Mouse (Mus musculus): ENCODE results near the gene Purb. TPM values are rescaled to one million over a fixed set of nuclear protein-coding genes. Genes with fewer than 3 reads are reported as not detected.
A peak's percentile ranks its signal among the peaks of the same experiment; 100 is the strongest.
"Not testable (repeated sequence)": the region's sequence is repeated elsewhere in the genome, so short reads cannot be mapped to it uniquely, and the experiment has no call there.

The Purb gene
- polyA plus RNA-seq, 1 experiment from 2014 or later: 12.6 TPM

DNA sequence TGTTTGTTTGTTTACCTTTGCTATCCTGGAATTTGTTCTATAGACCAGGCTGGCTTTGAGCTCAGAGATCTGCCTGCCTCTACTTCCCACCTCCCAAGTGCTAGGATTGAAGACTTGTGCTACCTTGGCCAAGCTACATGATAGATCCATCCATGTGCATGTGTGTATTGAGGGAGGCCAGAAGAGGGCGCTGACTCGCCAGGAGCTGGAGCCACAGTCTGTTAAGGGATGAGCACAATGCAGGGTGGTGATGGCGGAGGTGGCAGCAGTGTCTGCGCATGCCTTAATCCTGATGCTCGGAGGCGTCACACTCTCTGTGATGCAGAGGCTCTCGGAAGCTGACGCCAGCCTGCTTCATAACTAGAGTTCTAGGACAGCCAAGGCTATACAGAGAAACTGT, 39.3 kb downstream of the Purb start:
- H3K4me2 ChIP-seq: no peak overlapping the region
- no peak overlapping the region for H3K9ac ChIP-seq
- 63% methylated on average over 8 of the region's 8 CpGs for WGBS
- peaks cover 66% of the 10 kb centered on the region for H3K36me3 ChIP-seq
- H3K27me3 ChIP-seq: no peaks in the 10 kb centered on the region
- ATAC-seq (ENCODE audit: low FRiP score): no peak
- H3K4me1 ChIP-seq (replicated peaks): no peaks in the 10 kb centered on the region
- H3K9me3 ChIP-seq: no peaks in the 10 kb centered on the region
- no peak overlapping the region for H3K4me3 ChIP-seq
- no peak overlapping the region for H3K27ac ChIP-seq

- H3K27me3 ChIP-seq: no peaks in the 10 kb centered on the region
- 94% methylated on average over 7 of the region's 7 CpGs for WGBS
- no peak overlapping the region for H3K9ac ChIP-seq
- H3K36me3 ChIP-seq: peaks cover 85% of the 10 kb centered on the region
- no peak overlapping the region for H3K4me2 ChIP-seq
- H3K9me3 ChIP-seq: no peaks in the 10 kb centered on the region
- no peak overlapping the region for H3K27ac ChIP-seq
- no peak overlapping the region for H3K4me3 ChIP-seq
- no peak for ATAC-seq (ENCODE audit: low FRiP score)
- no peaks in the 10 kb centered on the region for H3K4me1 ChIP-seq (replicated peaks)
These were observed 45.5 kb downstream of the Purb start for GRCm38 (mm10) chr11:6430186-6430585.

GRCm38 (mm10) chr11:6420722-6421350, 54.9 kb downstream of the Purb start:
- no peak overlapping the region for H3K9ac ChIP-seq

DNA sequence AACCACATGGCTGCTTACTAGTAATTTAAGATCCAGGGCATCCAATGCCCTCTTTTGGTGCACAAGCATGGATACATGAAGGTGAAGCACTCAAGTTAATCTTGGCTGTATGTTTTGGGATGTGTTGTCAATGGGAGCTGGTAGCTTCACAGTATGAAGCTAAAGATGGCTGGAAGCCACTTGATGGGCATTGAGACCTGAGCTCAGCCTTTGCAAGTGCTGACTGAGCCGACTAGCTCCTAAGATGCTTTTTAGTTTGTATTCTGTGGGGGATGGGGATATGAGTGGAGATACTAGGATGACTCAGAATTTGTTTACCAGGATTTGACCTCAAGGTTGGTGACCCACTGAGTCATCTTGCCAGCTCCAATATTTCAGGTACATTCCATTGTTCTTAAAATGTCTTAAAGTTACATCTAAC, 55.4 kb downstream of the Purb start:
- H3K4me3 ChIP-seq: no peak overlapping the region
- peaks cover 19% of the 10 kb centered on the region for H3K4me1 ChIP-seq (replicated peaks)
- peaks cover 51% of the 10 kb centered on the region for H3K36me3 ChIP-seq
- no peaks in the 10 kb centered on the region for H3K9me3 ChIP-seq
- ATAC-seq (ENCODE audit: low FRiP score): no peak
- 24% methylated on average over 1 of the region's 1 CpGs for WGBS
- H3K27ac ChIP-seq: no peak overlapping the region
- H3K4me2 ChIP-seq: no peak overlapping the region
- H3K9ac ChIP-seq: no peak overlapping the region
- no peaks in the 10 kb centered on the region for H3K27me3 ChIP-seq

More at GRCm38 (mm10) chr11:6420722-6421350, 54.9 kb downstream of the Purb start:
- no peaks in the 10 kb centered on the region for H3K9me3 ChIP-seq
- ATAC-seq (ENCODE audit: low FRiP score): no peak
- WGBS: 75% methylated on average over 2 of the region's 2 CpGs
- no peaks in the 10 kb centered on the region for H3K27me3 ChIP-seq
- no peak overlapping the region for H3K4me3 ChIP-seq
- H3K36me3 ChIP-seq: peaks cover 54% of the 10 kb centered on the region
- H3K27ac ChIP-seq: no peak overlapping the region
- peaks cover 19% of the 10 kb centered on the region for H3K4me1 ChIP-seq (replicated peaks)
- no peak overlapping the region for H3K4me2 ChIP-seq

DNA sequence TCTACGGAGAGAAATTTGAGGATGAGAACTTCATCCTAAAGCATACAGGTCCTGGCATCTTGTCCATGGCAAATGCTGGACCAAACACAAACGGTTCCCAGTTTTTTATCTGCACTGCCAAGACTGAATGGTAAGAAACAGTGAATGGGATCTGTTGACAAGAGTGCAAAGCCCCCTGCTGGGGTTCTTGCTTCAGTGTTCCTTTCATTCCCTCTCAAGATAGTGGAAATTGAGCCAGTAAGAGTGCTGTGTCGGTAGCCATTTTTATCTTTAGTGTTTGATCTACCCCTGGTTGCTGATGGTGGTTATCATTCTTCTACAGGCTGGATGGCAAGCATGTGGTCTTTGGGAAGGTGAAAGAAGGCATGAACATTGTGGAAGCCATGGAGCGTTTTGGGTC, 56.6 kb downstream of the Purb start:
- not testable (repeated sequence) for H3K9ac ChIP-seq; H3K27ac ChIP-seq; H3K9me3 ChIP-seq; ATAC-seq (ENCODE audit: low FRiP score); H3K27me3 ChIP-seq; H3K4me3 ChIP-seq; H3K4me2 ChIP-seq
- H3K4me1 ChIP-seq (replicated peaks): peaks cover 24% of the 10 kb centered on the region
- 63% methylated on average over 4 of the region's 4 CpGs for WGBS
- peaks cover 43% of the 10 kb centered on the region for H3K36me3 ChIP-seq

DNA sequence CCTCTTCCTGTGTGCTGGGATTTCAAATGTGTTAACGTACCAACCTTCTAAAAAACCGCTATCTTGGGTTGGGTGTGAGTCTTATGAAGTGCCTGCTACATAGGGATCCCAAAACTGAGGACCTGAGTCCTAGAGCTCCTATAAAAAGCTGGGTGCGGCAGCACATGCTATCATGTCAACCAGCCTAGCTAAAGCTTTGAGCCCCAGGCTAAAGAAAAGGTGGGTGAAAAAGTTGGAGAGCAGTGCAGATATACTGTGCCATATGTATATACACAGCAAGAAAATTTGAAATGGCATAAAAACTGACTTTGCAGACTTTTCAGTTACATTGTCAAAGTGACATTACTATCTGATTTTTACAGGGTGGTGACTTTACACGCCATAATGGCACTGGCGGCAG, 57.0 kb downstream of the Purb start:
- H3K4me2 ChIP-seq: 0 out of 2 replicates have a peak overlapping the region, but pooled peaks have one; percentile 15
- no peaks in the 10 kb centered on the region for H3K9me3 ChIP-seq
- H3K36me3 ChIP-seq: peaks cover 41% of the 10 kb centered on the region
- H3K27ac ChIP-seq: no peak overlapping the region
- no peaks in the 10 kb centered on the region for H3K27me3 ChIP-seq
- 89% methylated on average over 5 of the region's 5 CpGs for WGBS
- no peak overlapping the region for H3K9ac ChIP-seq
- no peak for ATAC-seq (ENCODE audit: low FRiP score)
- H3K4me3 ChIP-seq: no peak overlapping the region; the same call in 1 of the 2 replicates
- H3K4me1 ChIP-seq (replicated peaks): peaks cover 24% of the 10 kb centered on the region

Small RNAs within 50 kb of the gene (microRNA-seq; reads per million reads assigned to microRNA genes)
- gene Gm22123: not detected

Other genes starting within 250 kb of the Purb start
- 0.04 and 0.05 TPM in 2 replicates for gene Npc1l1, start 245.8 kb downstream of the Purb start, polyA plus RNA-seq (2015; fragmentation: Nextera tagmentation; extraction: Ambion mirVana)
- gene Ddx56, start 208.1 kb downstream of the Purb start, polyA plus RNA-seq (2015; fragmentation: Nextera tagmentation; extraction: Ambion mirVana): 67.4 and 71.6 TPM in 2 replicates
- gene Tmed4, start 201.0 kb downstream of the Purb start, polyA plus RNA-seq (2015; fragmentation: Nextera tagmentation; extraction: Ambion mirVana): 142 and 145 TPM in 2 replicates
- 97.9 and 105 TPM in 2 replicates for gene Ogdh, start 184.3 kb downstream of the Purb start, polyA plus RNA-seq (2015; fragmentation: Nextera tagmentation; extraction: Ambion mirVana)
- 29.2 and 31.9 TPM in 2 replicates for gene Zmiz2, start 86.8 kb downstream of the Purb start, polyA plus RNA-seq (2015; fragmentation: Nextera tagmentation; extraction: Ambion mirVana)
- gene Ppia, start 60.5 kb downstream of the Purb start, polyA plus RNA-seq (2015; fragmentation: Nextera tagmentation; extraction: Ambion mirVana): 3,979 and 4,017 TPM in 2 replicates
- gene H2afv, start 31.5 kb downstream of the Purb start, polyA plus RNA-seq (2015; fragmentation: Nextera tagmentation; extraction: Ambion mirVana): 381 and 387 TPM in 2 replicates
- 0.42 and 0.48 TPM in 2 replicates for gene Myo1g, start 45.0 kb upstream of the Purb start, polyA plus RNA-seq (2015; fragmentation: Nextera tagmentation; extraction: Ambion mirVana)
- 94.1 and 99.0 TPM in 2 replicates for gene Ccm2, start 71.0 kb upstream of the Purb start, polyA plus RNA-seq (2015; fragmentation: Nextera tagmentation; extraction: Ambion mirVana)
- gene Nacad, start 130.1 kb upstream of the Purb start, polyA plus RNA-seq (2015; fragmentation: Nextera tagmentation; extraction: Ambion mirVana): 87.6 and 90.0 TPM in 2 replicates
- gene Tbrg4, start 150.2 kb upstream of the Purb start, polyA plus RNA-seq (2015; fragmentation: Nextera tagmentation; extraction: Ambion mirVana): 29.2 and 34.0 TPM in 2 replicates
- gene Wap, start 162.7 kb upstream of the Purb start, polyA plus RNA-seq (2015; fragmentation: Nextera tagmentation; extraction: Ambion mirVana): not detected in 2 replicates
- gene Ramp3, start 182.6 kb upstream of the Purb start, polyA plus RNA-seq (2015; fragmentation: Nextera tagmentation; extraction: Ambion mirVana): 22.1 and 24.6 TPM in 2 replicates